Mouse (Mus musculus): Measurements from ENCODE around the gene Tlcd2. TPM values are rescaled to one million over a fixed set of nuclear protein-coding genes. Genes with fewer than 3 reads are reported as not detected.

Tlcd2 gene
- polyA plus RNA-seq, 1 experiment from 2014 or later, result 24.5 TPM

GRCm38 (mm10) chr11:75469261-75469660 is 7.7 kb downstream of the Tlcd2 start:
- ATAC-seq (replicated peaks; ENCODE audit: low FRiP score), result no peak
- WGBS, result 88% methylated on average over 4 of the region's 4 CpGs
- Histone ChIP-seq H3K27me3 (no peaks in the 10 kb centered on the region), H3K36me3 (peaks cover 20% of the 10 kb centered on the region), H3K4me1 (peaks cover 14% of the 10 kb centered on the region), H3K4me2 (no peak overlapping the region), H3K4me3 (replicated peaks) (no peak overlapping the region), H3K9ac (no peak overlapping the region), H3K27ac (no peak overlapping the region), H3K9me3 (replicated peaks) (no peaks in the 10 kb centered on the region)

DNA sequence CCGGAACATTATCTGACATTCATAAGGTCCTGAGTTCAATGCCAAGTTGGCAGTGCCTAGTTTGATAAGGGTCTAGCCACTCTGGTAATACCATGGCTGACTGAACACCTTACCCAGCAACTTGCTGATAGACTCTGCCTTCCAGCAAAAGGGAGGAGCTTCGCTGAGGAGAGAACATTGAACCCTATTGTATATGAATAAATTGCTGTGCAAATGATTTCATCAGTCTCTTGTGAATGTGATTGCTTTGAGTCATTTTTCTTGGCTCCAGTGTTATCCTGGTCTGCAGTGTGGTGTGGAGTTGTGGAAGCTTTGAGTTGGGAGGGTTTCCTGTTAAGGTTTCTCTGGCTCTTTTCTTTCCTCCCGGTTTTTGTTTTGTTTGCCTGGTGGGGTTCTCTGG is 9.2 kb downstream of the Tlcd2 start:
- Histone ChIP-seq H3K4me3 (replicated peaks) (no peak overlapping the region), H3K9me3 (replicated peaks) (no peaks in the 10 kb centered on the region), H3K27me3 (no peaks in the 10 kb centered on the region), H3K4me2 (no peak overlapping the region), H3K36me3 (peaks cover 7% of the 10 kb centered on the region), H3K4me1 (peaks cover 14% of the 10 kb centered on the region), H3K27ac (no peak overlapping the region), H3K9ac (no peak overlapping the region)
- ATAC-seq (replicated peaks; ENCODE audit: low FRiP score), result no peak
- WGBS, result 80% methylated on average over 3 of the region's 3 CpGs

DNA sequence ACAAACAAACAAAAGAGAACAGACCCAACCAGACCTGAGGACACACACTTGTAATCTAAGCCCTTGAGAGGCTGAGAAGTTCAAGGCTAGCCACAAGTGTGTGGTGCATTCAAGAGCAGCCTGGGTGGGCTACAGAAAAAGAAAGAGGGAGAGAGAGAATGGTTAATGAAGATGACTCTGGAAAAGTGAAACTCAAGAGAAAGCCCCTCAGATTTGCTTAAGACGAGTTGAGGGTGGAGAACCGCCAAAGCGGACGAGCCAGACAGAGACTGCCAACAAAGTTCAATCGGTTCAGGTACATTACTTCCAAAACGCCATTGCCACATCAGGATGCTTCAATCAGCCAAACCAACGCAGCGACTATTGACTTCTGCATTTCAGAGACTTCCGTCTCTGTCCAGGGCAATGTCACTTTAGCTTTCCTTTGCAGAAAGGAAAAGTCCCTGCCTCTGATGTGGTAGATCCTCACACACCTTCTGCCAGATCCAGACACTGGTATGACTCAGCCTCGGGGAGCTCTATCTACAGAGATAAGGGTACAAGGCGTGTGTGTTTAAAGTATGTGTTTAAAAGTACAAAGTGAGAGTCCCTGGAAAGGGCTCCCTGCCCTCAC is 11.1 kb downstream of the Tlcd2 start:
- H3K27ac ChIP-seq, result no peak overlapping the region
- H3K4me1 ChIP-seq, result peaks cover 12% of the 10 kb centered on the region
- H3K4me2 ChIP-seq, result no peak overlapping the region
- H3K27me3 ChIP-seq, result peaks cover 4% of the 10 kb centered on the region; the same call in 1 of the 2 replicates
- WGBS, result 82% methylated on average over 11 of the region's 11 CpGs
- H3K36me3 ChIP-seq, result no peaks in the 10 kb centered on the region
- H3K4me3 ChIP-seq (replicated peaks), result no peak overlapping the region
- H3K9me3 ChIP-seq (replicated peaks), result no peaks in the 10 kb centered on the region
- H3K9ac ChIP-seq, result no peak overlapping the region
- no peak for ATAC-seq (replicated peaks; ENCODE audit: low FRiP score)

GRCm38 (mm10) chr11:75473376-75473775 is 11.9 kb downstream of the Tlcd2 start:
- WGBS, result 66% methylated on average over 7 of the region's 7 CpGs
- no peak for ATAC-seq (replicated peaks; ENCODE audit: low FRiP score)
- H3K4me3 ChIP-seq (replicated peaks), result no peak overlapping the region

DNA sequence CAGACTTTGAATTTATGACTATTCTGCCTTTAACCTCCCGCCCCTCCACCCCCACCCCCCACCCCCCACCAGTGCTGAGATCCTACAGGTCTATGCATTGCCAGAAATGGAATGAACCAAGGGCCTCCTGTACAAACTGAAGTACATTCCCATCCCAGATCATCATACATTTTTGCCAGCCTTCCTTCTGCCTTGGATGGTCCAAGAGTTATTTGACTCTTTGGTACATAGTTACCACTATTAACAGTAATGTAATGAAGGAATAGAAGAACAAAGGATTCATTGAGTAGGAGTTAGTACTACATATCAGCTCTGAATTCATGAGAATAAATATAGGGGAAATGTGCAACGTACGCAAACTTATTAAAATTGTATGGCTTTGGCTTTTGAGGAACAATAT is 24.7 kb downstream of the Tlcd2 start:
- Histone ChIP-seq H3K4me1 (peaks cover 11% of the 10 kb centered on the region), H3K36me3 (peaks cover 31% of the 10 kb centered on the region), H3K4me3 (replicated peaks) (peak overlapping the region; percentile 85), H3K4me2 (peak overlapping the region; percentile 86), H3K9me3 (replicated peaks) (no peaks in the 10 kb centered on the region), H3K27me3 (peaks cover 4% of the 10 kb centered on the region; the same call in 1 of the 2 replicates), H3K9ac (no peak overlapping the region), H3K27ac (no peak overlapping the region)
- WGBS, result 21% methylated on average over 3 of the region's 3 CpGs
- peak; percentile 42 for ATAC-seq (replicated peaks; ENCODE audit: low FRiP score)

More at GRCm38 (mm10) chr11:75473376-75473775, 11.9 kb downstream of the Tlcd2 start:
- Histone ChIP-seq H3K9ac (no peak overlapping the region), H3K27me3 (peaks cover 4% of the 10 kb centered on the region; the same call in 1 of the 2 replicates), H3K4me2 (no peak overlapping the region), H3K4me1 (peaks cover 4% of the 10 kb centered on the region), H3K36me3 (no peaks in the 10 kb centered on the region), H3K27ac (no peak overlapping the region), H3K9me3 (replicated peaks) (no peaks in the 10 kb centered on the region)

GRCm38 (mm10) chr11:75486601-75487285 is 25.2 kb downstream of the Tlcd2 start, which contains the start of gene Prpf8:
TSS of gene Prpf8 (plus strand) at chr11:75486816.
- Histone ChIP-seq H3K4me2 (peak within 1 kb of the TSS; percentile 86), H3K27ac (peak within 1 kb of the TSS; percentile 65), H3K4me1 (peaks cover 11% of the 10 kb centered on the region), H3K4me3 (replicated peaks) (peak within 1 kb of the TSS; percentile 85), H3K9me3 (replicated peaks) (no peaks in the 10 kb centered on the region), H3K9ac (peak within 1 kb of the TSS; percentile 94), H3K27me3 (peaks cover 4% of the 10 kb centered on the region; the same call in 1 of the 2 replicates), H3K36me3 (peaks cover 37% of the 10 kb centered on the region)
- under 1% methylated on average over 52 of the region's 52 CpGs for WGBS
- ATAC-seq (replicated peaks; ENCODE audit: low FRiP score), result peak; percentile 100

GRCm38 (mm10) chr11:75487496-75487895 is 26.0 kb downstream of the Tlcd2 start:
- Histone ChIP-seq H3K36me3 (peaks cover 45% of the 10 kb centered on the region), H3K4me2 (peak overlapping the region; percentile 86), H3K4me3 (replicated peaks) (peak overlapping the region; percentile 85), H3K4me1 (peaks cover 11% of the 10 kb centered on the region), H3K27ac (peak overlapping the region; percentile 65; the same call in 1 of the 2 replicates), H3K27me3 (peaks cover 4% of the 10 kb centered on the region; the same call in 1 of the 2 replicates), H3K9ac (peak overlapping the region; percentile 94), H3K9me3 (replicated peaks) (no peaks in the 10 kb centered on the region)
- ATAC-seq (replicated peaks; ENCODE audit: low FRiP score), result no peak
- 40% methylated on average over 6 of the region's 6 CpGs for WGBS

DNA sequence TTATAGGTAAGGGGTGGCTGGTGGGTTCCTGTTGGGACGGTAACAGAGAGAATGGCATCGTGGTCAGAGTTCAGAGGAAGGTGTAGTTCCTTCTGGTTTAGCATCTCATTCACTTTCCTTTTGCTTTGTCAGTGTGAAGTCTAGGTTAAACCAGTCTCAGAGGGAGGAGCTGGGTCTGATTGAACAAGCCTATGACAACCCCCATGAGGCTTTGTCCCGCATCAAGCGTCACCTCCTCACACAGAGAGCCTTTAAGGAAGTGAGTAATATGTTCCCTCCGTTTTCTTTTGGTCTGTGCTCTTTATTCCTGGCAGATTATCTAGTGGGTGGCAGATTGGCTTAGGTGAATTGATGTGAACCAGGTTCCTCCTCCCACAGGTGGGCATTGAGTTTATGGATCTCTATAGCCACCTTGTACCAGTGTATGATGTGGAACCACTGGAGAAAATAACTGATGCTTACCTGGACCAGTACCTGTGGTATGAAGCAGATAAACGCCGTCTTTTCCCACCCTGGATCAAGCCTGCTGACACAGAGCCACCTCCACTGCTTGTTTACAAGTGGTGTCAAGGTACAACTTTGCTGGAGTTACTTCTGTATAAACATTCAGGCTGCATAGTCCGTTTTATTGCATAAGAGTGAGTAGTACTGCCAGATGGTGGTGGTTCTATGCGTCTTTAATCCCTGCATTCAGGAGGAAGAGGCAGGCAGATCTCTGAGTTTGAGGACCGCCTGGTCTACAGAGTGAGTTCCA is 33.0 kb downstream of the Tlcd2 start:
- H3K4me2 ChIP-seq, result no peak overlapping the region
- no peaks in the 10 kb centered on the region for H3K4me1 ChIP-seq
- H3K4me3 ChIP-seq (replicated peaks), result no peak overlapping the region
- H3K36me3 ChIP-seq, result peaks cover 100% of the 10 kb centered on the region
- H3K27me3 ChIP-seq, result no peaks in the 10 kb centered on the region
- no peak for ATAC-seq (replicated peaks; ENCODE audit: low FRiP score)
- H3K9me3 ChIP-seq (replicated peaks), result no peaks in the 10 kb centered on the region
- H3K9ac ChIP-seq, result no peak overlapping the region
- H3K27ac ChIP-seq, result no peak overlapping the region
- WGBS, result 93% methylated on average over 10 of the region's 10 CpGs

- H3K27me3 ChIP-seq, result no peaks in the 10 kb centered on the region
- H3K4me1 ChIP-seq, result no peaks in the 10 kb centered on the region
- H3K4me2 ChIP-seq, result no peak overlapping the region
- H3K27ac ChIP-seq, result no peak overlapping the region
- WGBS, result 86% methylated on average over 1 of the region's 1 CpGs
- no peak overlapping the region for H3K9ac ChIP-seq
- ATAC-seq (replicated peaks; ENCODE audit: low FRiP score), result no peak
- H3K9me3 ChIP-seq (replicated peaks), result no peaks in the 10 kb centered on the region
- no peak overlapping the region for H3K4me3 ChIP-seq (replicated peaks)
- peaks cover 100% of the 10 kb centered on the region for H3K36me3 ChIP-seq
These were observed 36.6 kb downstream of the Tlcd2 start for GRCm38 (mm10) chr11:75498126-75498525.

- Histone ChIP-seq H3K36me3 (peaks cover 64% of the 10 kb centered on the region), H3K9me3 (replicated peaks) (no peaks in the 10 kb centered on the region), H3K4me3 (replicated peaks) (no peak overlapping the region), H3K9ac (no peak overlapping the region), H3K27me3 (no peaks in the 10 kb centered on the region), H3K4me1 (peaks cover 29% of the 10 kb centered on the region), H3K4me2 (no peak overlapping the region), H3K27ac (no peak overlapping the region)
- ATAC-seq (replicated peaks; ENCODE audit: low FRiP score), result no peak
- WGBS, result 95% methylated on average over 4 of the region's 4 CpGs
These were observed 46.6 kb downstream of the Tlcd2 start for GRCm38 (mm10) chr11:75508162-75508561.

- no peak for ATAC-seq (replicated peaks; ENCODE audit: low FRiP score)
- no peak overlapping the region for H3K4me2 ChIP-seq
- H3K27ac ChIP-seq, result peak overlapping the region; percentile 85
- H3K36me3 ChIP-seq, result peaks cover 57% of the 10 kb centered on the region
- no peaks in the 10 kb centered on the region for H3K9me3 ChIP-seq (replicated peaks)
- H3K27me3 ChIP-seq, result no peaks in the 10 kb centered on the region
- H3K4me3 ChIP-seq (replicated peaks), result no peak overlapping the region
- peaks cover 35% of the 10 kb centered on the region for H3K4me1 ChIP-seq
- no peak overlapping the region; the same call in 1 of the 2 replicates for H3K9ac ChIP-seq
- WGBS, result 47% methylated on average over 8 of the region's 8 CpGs
These were observed 47.4 kb downstream of the Tlcd2 start for GRCm38 (mm10) chr11:75508904-75509303.
